Mouse (Mus musculus) limb, embryonic 14.5 days (tissue): ENCODE measurements around the gene Slc28a1. TPM values are rescaled to one million over a fixed set of nuclear protein-coding genes. Genes with fewer than 3 reads are reported as not detected.

ENCODE experiments used
- ATAC-seq: fragments of 200-750 bp; cut with Nextera tagmentation; 2 replicates; pipeline ENCODE4 v1.8.0; 2017; ENCODE audit warnings: low read depth, moderate number of reproducible peaks, moderate TSS enrichment; ENCODE audit not compliant: low FRiP score
- DNase-seq: peaks from one replicate; pipeline ENCODE4 v3.0.0-alpha.2; 2015; ENCODE audit warnings: low spot score
- H3K27ac ChIP-seq: fragments of 300-500 bp; sonication (generic); replicated peaks from 2 replicates; pipeline ENCODE4 v1.5.1; 2014; ENCODE audit warnings: low read depth, mild to moderate bottlenecking, low read length, moderate library complexity, mixed read lengths
- H3K27me3 ChIP-seq: fragments of 300-500 bp; sonication (generic); 2 replicates; pipeline ENCODE4 v1.6.1; 2014; ENCODE audit warnings: low read length, mixed read lengths; ENCODE audit not compliant: control insufficient read depth, insufficient read depth
- H3K36me3 ChIP-seq: fragments of 300-500 bp; sonication (generic); 2 replicates; pipeline ENCODE4 v1.6.1; 2014; ENCODE audit warnings: mild to moderate bottlenecking, low read length, moderate library complexity, mixed read lengths; ENCODE audit not compliant: control insufficient read depth, insufficient read depth
- H3K4me1 ChIP-seq: fragments of 300-500 bp; sonication (generic); 2 replicates; pipeline ENCODE4 v1.6.1; 2014; ENCODE audit warnings: antibody characterized with exemption, low read length, mixed read lengths; ENCODE audit not compliant: control insufficient read depth, insufficient read depth
- H3K4me2 ChIP-seq: fragments of 300-500 bp; sonication (generic); replicated peaks from 2 replicates; pipeline ENCODE4 v1.6.1; 2014; ENCODE audit warnings: low read depth, mild to moderate bottlenecking, low read length, moderate library complexity; ENCODE audit not compliant: severe bottlenecking
- H3K4me3 ChIP-seq: fragments of 300-500 bp; sonication (generic); replicated peaks from 2 replicates; pipeline ENCODE4 v1.5.1; 2014; ENCODE audit warnings: low read length
- H3K9ac ChIP-seq: fragments of 300-500 bp; sonication (generic); 2 replicates; pipeline ENCODE4 v1.6.1; 2014; ENCODE audit warnings: mild to moderate bottlenecking, low read depth, low read length, moderate library complexity; ENCODE audit not compliant: severe bottlenecking
- H3K9me3 ChIP-seq: fragments of 300-500 bp; sonication (generic); 2 replicates; pipeline ENCODE4 v1.6.1; 2016; ENCODE audit warnings: low read length; ENCODE audit not compliant: control insufficient read depth
- POLR2A ChIP-seq: fragments of 200-500 bp; IDR thresholded peaks from 2 replicates; pipeline ENCODE4 v1.8.0; 2012; ENCODE audit warnings: inconsistent platforms, mild to moderate bottlenecking, moderate library complexity, borderline replicate concordance; ENCODE audit not compliant: insufficient read depth, insufficient read length; ENCODE audit errors: extremely low read depth
- WGBS: fragments of 180-500 bp; shearing (Covaris S2); extraction: QIAGEN DNeasy Blood & Tissue Kit; methylation state at CpG from one replicate; pipeline ENCODE4 v1.1.7; 2014; 5-methylcytosine and 5-hydroxymethylcytosine counted together
- polyA plus RNA-seq, 2 experiments: library from polyadenylated mRNA; depleted of rRNA in 1 of 2; stranded (reverse) in 1 of 2; unstranded in 1 of 2; fragments of >200 nt; fragmentation: Nextera tagmentation in 1 of 2; extraction: Ambion mirVana in 1 of 2; gene quantifications; 2 replicates each; pipeline versions ENCODE4 v1.2.1 to v1.2.3; 2012 to 2014

The Slc28a1 gene
- polyA plus RNA-seq, 2 experiments, result 0.06 to 0.26 TPM

- no peak for TF ChIP-seq POLR2A
- DNase-seq (no peak), ATAC-seq (no peak)
- Histone ChIP-seq H3K4me2 (no peak overlapping the region), H3K9me3 (no peaks in the 10 kb centered on the region), H3K4me1 (peaks cover 11% of the 10 kb centered on the region), H3K36me3 (no peaks in the 10 kb centered on the region), H3K4me3 (no peak overlapping the region), H3K27me3 (no peaks in the 10 kb centered on the region), H3K27ac (no peak overlapping the region), H3K9ac (no peak overlapping the region)
- 71% methylated on average over 2 of the region's 2 CpGs for WGBS
Observed at GRCm38 (mm10) chr7:81122808-81123207, 8.2 kb downstream of the Slc28a1 start.

- ATAC-seq (no peak), DNase-seq (no peak)
- 89% methylated on average over 5 of the region's 5 CpGs for WGBS
- H3K4me2 ChIP-seq, result no peak overlapping the region
- H3K27ac ChIP-seq, result no peak overlapping the region
- H3K36me3 ChIP-seq, result no peaks in the 10 kb centered on the region
- H3K9ac ChIP-seq, result no peak overlapping the region
- H3K27me3 ChIP-seq, result no peaks in the 10 kb centered on the region
- TF ChIP-seq POLR2A, result no peak
- peaks cover 11% of the 10 kb centered on the region for H3K4me1 ChIP-seq
- no peak overlapping the region for H3K4me3 ChIP-seq
- no peaks in the 10 kb centered on the region for H3K9me3 ChIP-seq
Observed at GRCm38 (mm10) chr7:81123553-81123952, 9.0 kb downstream of the Slc28a1 start.

- Histone ChIP-seq H3K9ac (no peak overlapping the region), H3K4me1 (peaks cover 11% of the 10 kb centered on the region), H3K36me3 (no peaks in the 10 kb centered on the region), H3K4me2 (no peak overlapping the region), H3K27ac (no peak overlapping the region), H3K9me3 (no peaks in the 10 kb centered on the region), H3K4me3 (no peak overlapping the region), H3K27me3 (no peaks in the 10 kb centered on the region)
- 84% methylated on average over 8 of the region's 8 CpGs for WGBS
- DNase-seq (no peak), ATAC-seq (no peak)
- TF ChIP-seq POLR2A, result no peak
Observed at GRCm38 (mm10) chr7:81124773-81125172, 10.2 kb downstream of the Slc28a1 start.

- H3K4me3 ChIP-seq, result no peak overlapping the region
- no peaks in the 10 kb centered on the region for H3K9me3 ChIP-seq
- peaks cover 11% of the 10 kb centered on the region for H3K4me1 ChIP-seq
- H3K36me3 ChIP-seq, result no peaks in the 10 kb centered on the region
- DNase-seq (no peak), ATAC-seq (0 out of 2 replicates have a peak, but pooled peaks have one; percentile 16)
- no peak for TF ChIP-seq POLR2A
- H3K27me3 ChIP-seq, result no peaks in the 10 kb centered on the region
- WGBS, result 72% methylated on average over 10 of the region's 10 CpGs
- H3K4me2 ChIP-seq, result no peak overlapping the region
- H3K27ac ChIP-seq, result no peak overlapping the region
- no peak overlapping the region for H3K9ac ChIP-seq
Observed at GRCm38 (mm10) chr7:81125215-81126175, 10.9 kb downstream of the Slc28a1 start.

- Histone ChIP-seq H3K4me3 (no peak overlapping the region), H3K9me3 (no peaks in the 10 kb centered on the region), H3K9ac (no peak overlapping the region), H3K27me3 (no peaks in the 10 kb centered on the region), H3K27ac (no peak overlapping the region), H3K36me3 (no peaks in the 10 kb centered on the region), H3K4me2 (no peak overlapping the region), H3K4me1 (peaks cover 22% of the 10 kb centered on the region)
- DNase-seq (no peak), ATAC-seq (no peak)
- no peak for TF ChIP-seq POLR2A
- 19% methylated on average over 7 of the region's 7 CpGs for WGBS
Observed at GRCm38 (mm10) chr7:81131864-81132263, 17.3 kb downstream of the Slc28a1 start.
